Mouse (Mus musculus) cerebellum, postnatal 10 days (tissue): ENCODE results near the gene Dus2.
"Not testable (repeated sequence)": the region's sequence is repeated elsewhere in the genome, so short reads cannot be mapped to it uniquely, and the experiment has no call there.

ENCODE experiments used
- DNase-seq, 2 experiments: peaks; one replicate each; pipeline ENCODE4 v3.0.0; 2021; ENCODE audit warnings: mixed read lengths in 2 of 2

Dus2 gene

DNA sequence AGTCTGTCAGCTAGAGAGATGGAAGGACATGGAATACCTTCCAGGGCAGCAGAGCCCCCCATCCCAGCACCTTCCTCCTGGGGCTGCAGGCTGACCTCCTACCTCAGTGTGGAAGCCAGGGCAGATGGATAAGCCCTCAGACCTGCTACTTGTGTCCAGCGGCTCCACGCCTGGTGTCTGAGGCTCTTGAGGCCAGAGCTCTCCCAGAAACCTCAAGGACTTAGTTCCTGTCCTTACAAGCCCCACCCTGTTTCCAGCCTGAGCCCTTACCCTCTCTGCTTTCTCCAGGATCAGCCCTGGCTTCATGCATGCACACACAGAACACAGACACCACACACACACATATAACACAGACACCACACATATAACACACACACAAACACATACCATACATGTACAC is 409 bp downstream of the Dus2 start:
- DNase-seq, result no peak

DNA sequence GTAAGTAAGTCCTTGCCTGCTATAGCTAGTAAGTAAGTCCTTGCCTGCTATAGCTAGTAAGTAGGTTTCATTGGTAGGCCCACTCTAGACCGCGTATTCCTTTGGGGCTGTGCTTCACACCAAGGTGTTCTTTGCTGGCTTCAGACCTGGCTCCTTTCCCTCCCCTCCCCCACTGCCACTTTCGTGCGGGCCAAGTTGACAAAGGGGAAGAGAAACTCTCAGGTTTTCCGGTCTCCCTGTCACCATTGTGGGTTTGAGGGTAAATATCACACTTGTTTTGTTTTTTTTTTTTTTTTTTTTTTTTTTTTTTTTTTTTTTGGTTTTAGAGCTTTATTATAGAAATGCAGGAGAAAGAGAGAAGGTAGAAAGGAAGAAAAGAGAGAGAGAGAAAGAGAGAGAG is 1.4 kb downstream of the Dus2 start:
- peak in 1 of 2 experiments; percentile 18 for DNase-seq

DNA sequence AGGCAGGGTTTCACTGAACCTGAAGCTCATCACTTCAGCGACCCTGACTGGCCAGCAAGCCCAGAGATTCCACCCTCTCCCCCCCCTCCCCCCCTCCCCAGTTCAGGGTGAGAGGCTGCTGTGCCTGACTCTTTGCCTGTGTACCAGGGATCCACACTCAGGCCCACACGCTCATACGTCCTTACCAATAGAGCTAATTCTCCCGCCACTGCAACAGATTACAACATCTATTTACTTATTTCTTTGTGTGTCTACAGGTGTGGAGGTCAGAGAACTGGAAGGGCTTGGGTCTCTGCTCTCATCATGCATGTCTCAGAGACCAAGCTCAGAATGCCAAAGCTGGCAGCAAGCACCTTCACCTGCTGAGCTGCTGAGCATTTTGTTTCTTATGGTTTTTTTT is 2.1 kb downstream of the Dus2 start:
- no peak for DNase-seq

DNA sequence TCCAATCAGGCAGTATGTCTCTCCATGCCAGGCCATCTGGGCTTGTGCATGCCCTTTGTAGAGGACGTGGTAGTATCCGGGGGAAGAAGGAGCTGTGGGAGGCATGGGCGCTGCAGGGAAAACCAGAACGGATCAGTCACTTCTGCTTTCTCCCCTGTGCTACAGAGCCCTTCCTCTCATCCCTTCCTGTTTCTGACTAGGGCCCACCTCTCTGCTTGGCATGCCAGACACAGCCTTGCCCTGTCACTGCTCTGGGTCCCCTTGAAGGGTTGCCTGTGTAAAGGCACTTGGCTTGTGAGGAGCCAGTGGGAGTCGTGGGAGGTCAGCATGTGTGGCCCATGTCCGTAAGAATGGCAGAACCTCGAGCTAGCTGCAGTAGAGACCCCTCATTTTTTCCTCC is 5.2 kb downstream of the Dus2 start:
- DNase-seq, result no peak

DNA sequence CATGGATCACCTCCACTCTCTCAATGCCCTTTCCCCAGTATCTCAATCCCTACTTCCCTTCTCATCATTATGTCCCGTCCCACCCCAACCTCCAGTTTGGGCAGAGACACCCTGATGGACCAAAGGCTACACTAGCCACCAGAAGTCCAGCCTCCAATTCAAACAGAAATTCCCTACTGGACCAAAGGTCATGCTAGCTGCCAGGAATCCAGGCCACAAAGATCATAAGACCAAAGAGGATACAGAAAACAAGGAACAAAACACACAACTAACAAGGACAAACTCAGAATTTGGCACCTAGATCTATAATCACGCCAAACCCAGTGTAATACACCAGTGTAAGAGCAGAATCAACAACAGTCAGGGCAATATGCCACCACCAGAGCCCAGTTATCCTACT is 7.8 kb downstream of the Dus2 start:
- no peak for DNase-seq

DNA sequence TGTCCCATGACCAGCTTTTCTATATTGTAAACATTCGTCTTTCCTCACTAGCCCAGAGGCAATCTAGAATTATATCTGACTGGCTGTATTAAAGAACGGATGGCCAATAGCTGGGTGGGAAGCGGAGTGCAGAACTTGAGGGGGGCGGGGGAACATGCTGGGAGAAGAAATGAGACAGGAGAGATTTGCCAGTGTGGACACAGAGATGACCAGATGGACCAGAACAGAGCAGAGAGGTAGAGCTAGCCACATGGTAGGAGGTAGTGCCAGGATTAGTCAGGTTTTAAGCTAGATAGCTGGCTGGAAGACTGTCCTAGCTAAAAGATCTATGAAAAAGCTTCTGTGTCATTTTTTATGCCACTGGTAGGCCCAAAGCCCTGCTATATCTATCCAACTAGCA is 10.8 kb downstream of the Dus2 start:
- peak; percentile 78 to 84 for DNase-seq

DNA sequence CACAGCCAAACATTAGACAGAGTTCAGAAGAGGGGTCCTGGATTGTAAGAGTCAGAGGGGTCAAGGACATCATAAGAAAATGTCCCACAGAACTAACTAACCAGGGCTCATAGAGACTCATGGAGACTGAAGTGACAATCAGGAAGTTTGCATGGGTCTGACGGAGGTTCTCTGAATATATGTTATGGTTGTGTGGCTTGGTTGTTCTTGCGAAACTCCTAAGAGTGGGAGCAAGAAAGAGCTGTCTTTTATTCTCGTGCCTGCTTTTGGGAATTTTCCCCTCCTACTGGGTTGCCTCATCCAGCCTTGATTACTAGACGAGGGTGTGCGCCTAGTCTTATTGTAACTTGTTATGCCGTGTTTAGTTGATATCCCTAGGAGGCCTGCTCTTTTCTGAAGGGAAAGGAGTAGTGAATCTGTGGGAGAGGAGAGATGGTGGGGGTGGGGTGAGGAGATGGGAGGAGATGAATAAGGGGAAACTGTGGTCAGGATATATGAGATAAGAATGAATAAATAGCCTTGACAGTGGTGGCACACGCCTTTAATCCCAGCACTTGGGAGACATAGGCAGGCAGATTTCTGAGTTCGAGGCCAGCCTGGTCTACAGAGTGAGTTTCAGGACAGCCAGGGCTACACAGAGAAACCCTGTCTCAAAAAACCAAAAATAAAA is 13.5 kb downstream of the Dus2 start:
- DNase-seq, result no peak

DNA sequence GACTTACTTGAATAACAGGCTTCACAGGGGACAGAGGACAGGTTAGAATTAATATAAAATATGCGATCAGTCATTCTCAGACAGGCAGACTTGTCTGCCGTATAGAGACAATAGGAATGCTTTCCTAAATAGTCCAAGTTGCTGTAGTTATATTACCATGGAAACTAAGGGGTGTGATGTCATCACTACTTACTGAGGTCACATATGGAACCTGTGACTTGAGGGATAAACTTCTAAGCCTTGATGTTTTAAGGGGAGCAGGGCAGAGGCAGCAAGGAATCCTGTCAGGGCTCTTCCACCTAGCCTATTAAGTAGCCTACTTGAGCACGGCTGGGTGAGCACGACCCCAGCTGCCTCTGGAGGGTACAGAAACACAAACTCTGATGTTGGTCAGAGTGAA is 14.7 kb downstream of the Dus2 start, which contains the start of gene Dpep2nb:
Gene Dpep2nb (minus strand): TSS at position 101 of the 400 bp plus-strand sequence.
- DNase-seq, result no peak

DNA sequence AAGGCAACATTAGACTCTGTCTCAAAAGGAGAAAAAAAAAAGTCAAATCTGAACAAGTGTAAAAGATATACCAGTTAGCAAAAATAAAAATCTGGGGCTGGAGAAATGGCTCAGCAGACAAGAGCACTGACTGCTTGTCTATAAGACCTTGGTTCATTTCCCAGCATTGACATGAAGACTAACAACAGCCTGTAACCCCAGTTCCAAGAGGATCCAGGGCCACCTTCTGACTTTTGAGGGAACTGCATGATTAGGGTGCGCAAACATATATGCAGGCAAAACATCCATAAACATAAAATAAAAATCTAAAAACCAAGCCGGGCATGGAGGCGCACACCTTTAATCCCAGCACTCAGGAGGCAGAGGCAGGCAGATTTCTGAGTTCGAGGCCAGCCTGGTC is 15.3 kb downstream of the Dus2 start:
- no peak for DNase-seq

DNA sequence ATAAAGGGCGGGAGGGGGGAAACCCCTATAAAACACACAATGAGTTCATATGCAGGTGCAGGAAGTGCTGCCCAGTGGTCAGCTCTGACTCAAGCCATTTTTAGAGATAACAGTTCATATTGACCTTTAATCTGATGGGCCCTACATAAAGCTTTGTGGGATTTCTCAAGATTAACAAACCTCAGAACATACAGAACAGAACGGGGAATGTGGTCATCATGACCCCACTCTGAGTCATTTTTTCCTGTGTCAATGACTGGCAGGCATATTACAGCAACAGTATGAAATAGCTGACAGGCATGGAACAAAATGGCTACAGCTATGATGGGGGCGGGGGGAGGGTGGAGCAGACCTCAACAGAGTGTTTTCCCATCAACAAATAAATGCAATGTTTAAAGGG is 16.0 kb downstream of the Dus2 start:
- no peak for DNase-seq

DNA sequence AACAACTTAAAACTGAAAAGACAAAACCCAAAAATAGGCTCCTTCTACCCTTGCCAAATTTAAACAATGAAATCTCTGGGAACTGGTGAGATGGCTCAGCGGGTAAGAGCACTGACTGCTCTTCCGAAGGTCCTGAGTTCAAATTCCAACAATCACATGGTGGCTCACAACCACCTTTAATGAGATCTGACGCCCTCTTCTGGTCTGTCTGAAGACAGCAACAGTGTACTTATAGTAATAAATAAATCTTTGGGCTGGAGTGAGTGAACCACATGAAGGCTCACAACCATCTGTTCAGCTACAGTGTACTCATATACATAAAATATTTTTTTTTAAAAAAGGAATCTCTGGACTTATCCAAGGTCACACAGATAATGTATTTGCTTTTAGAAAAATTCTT is 16.8 kb downstream of the Dus2 start:
- not testable (repeated sequence) for DNase-seq

DNA sequence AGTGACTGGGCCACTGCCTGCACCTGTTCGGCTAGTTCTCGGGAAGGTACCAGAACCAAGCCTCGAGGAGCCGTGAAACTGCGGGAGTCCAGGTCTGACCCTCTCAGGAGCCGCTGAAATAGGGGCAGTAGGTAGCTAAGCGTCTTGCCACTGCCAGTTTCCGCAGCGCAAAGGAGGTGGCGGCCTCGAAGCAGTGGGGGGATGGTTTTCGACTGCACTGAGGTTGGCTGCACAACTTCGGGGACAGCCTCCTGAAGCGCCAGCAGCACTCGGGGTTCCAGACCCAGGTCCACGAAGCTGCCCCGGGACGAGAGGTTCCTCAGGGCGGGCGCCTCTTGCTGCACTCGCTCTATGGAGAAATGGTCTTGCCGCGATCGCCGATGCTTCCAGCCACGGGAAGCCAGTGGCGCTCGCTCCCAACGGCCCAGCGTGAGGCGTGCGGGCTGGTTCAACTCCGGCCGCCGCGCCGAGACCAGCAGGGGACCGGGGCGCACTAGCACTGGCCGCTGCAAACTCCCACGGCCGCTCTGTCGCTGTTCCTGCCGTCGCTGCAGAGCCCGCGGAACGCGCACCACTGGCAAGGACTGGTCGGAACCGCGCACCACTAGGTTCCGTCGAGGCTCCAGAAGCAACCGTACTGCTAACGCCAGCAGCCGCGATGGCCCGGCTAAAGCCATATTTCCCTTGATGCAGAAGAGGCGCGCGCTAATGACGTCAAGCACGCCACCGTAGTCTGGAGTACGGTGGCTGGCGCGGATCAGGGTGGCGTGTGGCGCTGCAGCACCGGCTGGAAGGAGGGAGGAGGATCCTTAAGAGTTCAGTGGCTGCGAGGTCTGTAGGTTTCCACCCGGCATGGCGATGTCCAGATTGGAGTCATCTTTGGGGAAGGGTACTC is 19.9 kb downstream of the Dus2 start:
- peak; percentile 98 for DNase-seq

DNA sequence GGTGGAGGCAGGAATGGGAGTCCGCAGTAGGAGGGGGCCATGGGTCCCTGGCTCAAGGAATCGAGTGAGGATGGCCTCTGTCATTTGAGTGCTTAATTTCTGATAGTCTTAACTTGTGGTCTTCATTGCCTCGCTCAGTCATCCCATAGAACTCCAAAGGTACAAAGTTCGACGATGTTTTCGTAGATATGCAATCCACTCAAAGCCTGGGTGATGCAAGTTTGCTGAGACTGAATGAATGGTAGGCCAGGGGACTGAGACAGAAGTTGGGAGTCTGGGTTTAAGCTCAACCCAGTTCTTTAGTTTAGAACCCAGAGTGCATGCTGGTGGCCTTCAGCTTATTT is 20.5 kb downstream of the Dus2 start, which contains the start of gene Ddx28:
Gene Ddx28 (minus strand): TSS at position 240 of the 344 bp plus-strand sequence.
- DNase-seq, result no peak

DNA sequence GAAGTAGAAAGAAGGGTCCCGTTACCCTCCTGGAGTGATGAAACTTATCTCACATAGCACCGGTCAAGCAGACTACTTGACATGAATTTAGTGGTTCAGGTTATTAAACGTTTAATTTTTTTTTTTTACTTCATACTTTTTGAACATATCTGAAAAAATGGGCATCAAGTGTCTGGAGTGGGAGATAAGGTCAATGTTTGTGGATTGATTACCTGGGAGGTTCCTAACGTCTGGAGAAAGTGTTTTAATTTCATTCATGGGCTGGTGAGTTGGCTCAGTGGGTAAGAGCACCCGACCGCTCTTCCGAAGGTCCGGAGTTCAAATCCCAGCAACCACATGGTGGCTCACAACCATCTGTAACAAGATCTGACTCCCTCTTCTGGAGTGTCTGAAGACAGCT is 21.1 kb downstream of the Dus2 start:
- not testable (repeated sequence) for DNase-seq

DNA sequence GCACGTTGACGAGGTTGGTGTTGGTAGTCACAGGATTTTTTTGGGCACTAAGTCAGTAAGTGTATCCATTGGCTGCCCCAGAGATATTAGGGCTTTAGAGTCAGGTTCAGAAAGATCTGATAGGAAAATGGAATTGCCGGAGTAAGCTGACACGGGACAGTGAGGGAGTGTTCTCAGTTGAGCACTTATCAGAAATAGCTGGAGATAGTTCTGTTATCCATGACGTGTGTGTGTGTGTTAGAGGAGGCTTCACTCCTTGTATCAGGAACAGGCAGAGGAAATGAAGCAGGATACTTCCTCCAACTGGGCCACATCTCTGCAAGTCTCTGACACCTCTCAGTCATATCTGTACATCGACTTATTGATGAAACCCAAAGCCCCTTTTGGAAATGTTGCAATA is 25.1 kb downstream of the Dus2 start:
- DNase-seq, result no peak

DNA sequence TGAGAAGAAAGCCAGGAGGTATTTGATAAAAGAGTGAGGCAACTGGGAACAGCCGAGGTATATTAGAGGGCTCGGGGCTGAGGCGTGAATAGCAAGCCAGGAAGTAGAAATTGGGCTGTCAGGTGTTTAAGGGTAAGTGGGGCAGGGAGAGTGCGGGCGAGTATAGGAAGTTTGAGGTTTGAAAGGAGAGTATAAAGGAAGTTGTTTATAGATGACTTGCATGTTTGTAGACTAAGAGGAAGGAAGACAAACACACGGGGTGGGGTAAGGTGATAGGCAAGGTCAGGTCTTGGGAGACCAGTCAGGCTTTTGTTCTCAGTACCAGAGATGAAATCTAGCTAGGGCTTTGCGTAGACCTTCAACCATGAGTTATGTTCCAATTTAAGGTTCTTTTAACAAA is 26.0 kb downstream of the Dus2 start:
- DNase-seq, result no peak

DNA sequence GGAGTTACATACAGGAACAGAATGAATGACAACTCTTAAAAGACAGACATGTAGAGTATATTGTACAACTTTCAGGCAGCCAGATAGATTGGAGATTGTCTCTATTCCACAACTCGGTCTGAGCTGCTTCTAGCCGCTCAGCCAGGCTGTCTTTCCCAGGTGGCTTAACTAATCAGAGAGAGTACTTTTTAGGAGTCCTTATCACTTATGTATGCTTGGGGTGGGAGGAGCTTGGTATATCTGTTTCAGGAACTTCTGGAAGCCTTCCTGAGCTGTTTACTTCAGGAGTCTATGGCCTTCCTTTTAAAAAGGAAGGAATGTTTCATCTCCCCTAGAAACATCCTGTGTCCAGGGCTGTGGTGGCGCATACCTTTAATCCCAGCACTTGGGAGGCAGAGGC is 26.9 kb downstream of the Dus2 start:
- no peak for DNase-seq

DNA sequence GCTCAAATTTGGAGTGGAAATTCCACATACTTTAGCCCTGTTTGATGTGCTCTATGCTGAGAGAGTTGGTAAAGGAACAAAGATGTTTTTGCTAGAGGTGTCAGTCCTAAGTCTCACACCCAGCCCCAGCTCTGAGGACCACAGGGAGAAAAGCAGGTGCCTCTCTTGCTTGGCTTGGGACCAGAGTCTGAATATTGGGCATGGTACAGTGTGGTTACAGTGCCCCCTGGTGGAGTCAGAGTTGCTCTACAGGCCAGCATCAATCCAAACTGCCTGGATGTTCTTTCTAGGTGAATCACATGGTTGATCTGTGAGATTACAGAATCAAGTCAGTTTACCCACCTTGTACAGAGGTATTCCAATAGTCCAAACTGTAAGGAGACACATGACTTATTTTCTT is 31.3 kb downstream of the Dus2 start:
- peak; percentile 91 to 95 for DNase-seq

DNA sequence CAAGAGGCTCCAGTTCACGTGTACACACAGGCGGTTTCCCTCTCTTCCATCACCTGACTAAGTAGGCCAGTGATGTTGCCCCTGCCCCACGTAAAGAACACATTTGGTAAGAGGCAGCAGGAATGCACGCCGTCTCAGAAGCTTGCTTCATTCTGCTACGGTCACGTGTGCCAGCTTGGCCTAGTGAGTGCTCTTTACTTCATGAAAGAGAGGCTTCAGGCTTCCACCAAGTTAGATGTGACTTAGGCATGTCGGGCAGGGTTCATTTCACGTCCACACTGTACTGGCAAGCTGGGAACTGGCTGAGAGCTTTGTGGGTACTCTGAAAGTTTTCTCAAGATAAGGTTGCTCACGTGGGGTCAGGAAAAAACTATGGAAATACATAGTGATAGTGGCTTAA is 47.6 kb downstream of the Dus2 start:
- DNase-seq, result no peak

DNA sequence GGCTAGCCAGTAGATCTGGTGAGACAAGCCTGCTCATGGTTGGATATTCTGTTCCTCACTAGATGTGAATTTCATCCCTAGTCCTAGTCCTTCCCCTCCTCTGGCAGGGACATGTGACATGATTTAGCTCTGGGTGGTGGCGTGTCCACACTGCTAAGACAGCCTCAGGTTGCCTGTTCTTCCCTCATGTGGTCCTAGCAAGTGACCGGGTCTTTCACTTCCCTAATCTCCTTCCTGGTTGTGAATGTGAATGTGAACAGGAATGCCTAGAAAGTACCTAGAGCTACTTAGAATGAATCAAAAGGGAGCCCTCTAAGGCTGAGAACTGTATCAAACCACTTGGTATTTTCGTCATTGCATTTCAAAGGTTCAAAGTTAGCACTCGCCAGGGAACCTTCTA is 48.5 kb downstream of the Dus2 start:
- no peak for DNase-seq

DNA sequence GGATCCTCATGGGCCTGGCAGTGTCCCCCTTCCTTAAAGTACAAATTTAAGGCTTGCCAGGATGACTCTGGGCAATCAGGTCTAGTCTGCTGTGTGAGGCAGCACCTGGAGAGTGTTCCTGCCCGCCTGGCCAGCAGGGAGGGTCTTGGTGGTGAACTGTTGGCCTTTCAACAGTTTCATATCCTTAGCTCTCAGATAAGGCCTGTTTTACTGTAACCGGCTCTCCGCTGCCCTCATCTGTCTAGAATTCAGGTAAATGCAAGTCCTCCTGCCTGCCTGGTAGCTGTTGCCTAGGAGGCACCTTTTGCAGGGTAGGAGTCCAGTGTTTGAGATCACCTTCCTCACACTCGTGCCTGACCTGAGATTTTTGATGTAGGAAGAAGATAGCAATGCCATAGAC is 49.1 kb downstream of the Dus2 start:
- no peak for DNase-seq

DNA sequence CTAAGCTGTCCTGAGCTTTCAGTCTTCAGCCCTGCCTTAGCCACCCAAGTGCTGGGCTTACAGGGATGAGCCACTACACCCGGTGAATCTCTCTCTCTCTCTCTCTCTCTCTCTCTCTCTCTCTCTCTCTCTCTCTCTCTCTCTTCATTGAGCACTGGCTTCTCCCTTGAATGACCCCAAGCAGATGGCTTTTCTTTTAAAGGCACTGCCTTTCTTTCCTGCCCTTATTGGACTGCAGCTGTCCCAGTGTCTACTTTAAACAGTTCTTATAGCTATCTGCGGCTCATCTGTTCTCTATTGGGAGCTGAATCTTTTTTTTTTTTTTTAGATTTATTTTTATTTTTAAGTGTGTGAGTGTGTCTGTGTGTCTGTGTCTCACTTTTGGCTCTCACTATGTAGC is 51.9 kb downstream of the Dus2 start:
- DNase-seq, result no peak

DNA sequence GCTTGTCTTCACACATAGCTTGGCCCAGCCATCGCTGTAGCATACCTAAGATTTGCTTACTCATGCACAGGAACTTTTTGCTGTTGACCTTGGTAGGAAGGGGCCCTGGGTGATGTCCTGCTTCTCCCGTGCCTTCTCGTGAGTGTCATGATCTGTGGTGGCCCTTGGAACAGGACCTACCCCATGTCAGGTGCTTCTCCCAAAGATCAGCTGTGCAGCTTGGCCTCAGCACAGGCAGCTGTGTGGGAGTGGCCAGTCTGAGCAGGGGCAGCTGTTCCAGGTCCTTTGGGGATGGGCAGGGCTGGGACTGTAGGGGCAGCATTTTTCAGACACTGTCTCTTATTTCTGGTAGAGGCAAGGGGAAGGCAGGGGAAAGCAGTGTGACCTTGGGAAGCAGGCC is 53.0 kb downstream of the Dus2 start:
- no peak for DNase-seq

DNA sequence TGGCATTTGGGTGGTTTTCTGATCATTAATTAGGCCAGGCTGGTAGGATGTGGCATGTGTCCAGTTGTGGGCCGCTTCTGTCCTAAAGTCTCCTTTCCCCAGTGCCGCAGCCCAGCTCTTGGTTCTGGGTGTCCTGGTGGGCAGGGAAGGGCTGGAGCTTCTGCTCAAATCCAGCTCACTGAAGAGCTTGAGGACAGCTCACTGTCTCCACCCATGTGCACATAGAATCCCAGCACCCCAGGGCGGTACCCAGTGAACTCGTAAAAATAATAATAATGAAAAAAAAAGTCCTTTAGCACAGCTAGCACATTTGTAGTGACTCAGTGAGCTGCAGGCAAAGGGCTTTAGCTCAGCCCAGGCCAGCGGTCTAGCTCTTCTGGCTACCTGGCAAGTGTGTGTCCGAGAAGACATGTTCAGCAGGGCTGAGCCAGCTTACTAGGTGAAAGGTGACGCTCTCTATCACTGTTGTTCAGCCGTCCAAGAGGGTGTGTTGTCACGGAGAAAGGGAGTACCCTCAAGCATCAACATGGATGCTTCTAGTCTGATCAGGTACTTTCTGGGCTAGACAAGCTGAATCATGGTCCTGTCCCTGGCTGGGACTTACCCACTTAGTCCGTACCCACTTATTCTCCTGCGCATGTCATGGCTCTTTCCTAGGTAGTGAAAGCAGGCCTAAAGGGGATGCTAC is 55.9 kb downstream of the Dus2 start:
- DNase-seq, result no peak
